Mouse (Mus musculus) liver, adult (tissue): ENCODE data around the gene Uqcc1.
A peak's percentile ranks its signal among the peaks of the same experiment; 100 is the strongest.

Source experiments
- GATA4 ChIP-seq: IDR thresholded peaks from 2 replicates; pipeline ENCODE4 v1.6.1; 2014; ENCODE audit warnings: mild to moderate bottlenecking, low read length; ENCODE audit not compliant: insufficient replicate concordance

Uqcc1 gene

GRCm38 (mm10) chr2:155885271-155885697 lies 44.8 kb downstream of the Uqcc1 start:
- TF ChIP-seq GATA4 = no peak

- TF ChIP-seq GATA4 = no peak
Observed at GRCm38 (mm10) chr2:155882087-155882486, 48.0 kb downstream of the Uqcc1 start.

GRCm38 (mm10) chr2:155878964-155879876 lies 50.9 kb downstream of the Uqcc1 start:
- no peak for TF ChIP-seq GATA4

DNA sequence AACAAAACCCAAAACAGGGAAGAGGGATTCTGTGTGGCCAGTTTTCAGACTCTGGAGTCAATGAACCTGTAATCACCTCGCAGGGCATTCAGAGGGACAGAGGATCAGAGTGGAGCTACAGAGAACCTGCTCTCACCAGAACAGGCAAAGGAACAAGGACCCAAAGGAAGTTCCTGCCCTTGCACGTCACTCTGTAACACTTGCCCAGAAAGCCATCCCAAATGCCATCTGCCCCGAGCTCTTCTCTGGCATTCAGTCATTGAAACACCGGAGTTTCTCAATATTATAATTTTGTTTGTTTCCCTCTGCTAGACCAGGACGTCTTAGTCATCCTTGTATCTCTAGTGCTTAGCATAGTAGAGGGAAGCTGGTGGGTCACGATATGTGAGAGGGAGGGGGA lies 56.5 kb downstream of the Uqcc1 start:
- no peak for TF ChIP-seq GATA4

- no peak for TF ChIP-seq GATA4
Observed at GRCm38 (mm10) chr2:155872930-155873507, 57.1 kb downstream of the Uqcc1 start.

DNA sequence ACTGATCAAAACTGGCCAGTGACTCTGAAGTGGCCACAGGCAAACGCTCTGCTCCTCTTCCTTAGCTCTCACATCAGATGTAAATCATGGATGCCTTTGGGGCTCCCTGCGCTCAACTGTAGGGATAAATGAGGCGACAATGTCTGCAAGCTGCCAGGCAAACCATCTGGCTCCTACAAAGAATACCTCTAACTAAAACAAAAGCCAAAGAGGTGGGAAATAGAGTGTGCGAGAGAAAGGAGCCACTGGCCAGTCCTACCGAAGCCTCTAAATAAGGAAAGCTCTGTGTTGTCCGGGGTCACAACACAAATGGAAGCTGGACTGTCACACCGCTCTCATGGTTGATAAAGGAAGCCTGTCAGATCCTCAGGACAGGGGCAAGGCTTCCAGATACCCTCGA lies 57.6 kb downstream of the Uqcc1 start:
- TF ChIP-seq GATA4 = no peak

GRCm38 (mm10) chr2:155869772-155870171 lies 60.3 kb downstream of the Uqcc1 start:
- TF ChIP-seq GATA4 = peak; percentile 48; the same call in 1 of the 2 replicates

GRCm38 (mm10) chr2:155868320-155868719 lies 61.8 kb downstream of the Uqcc1 start:
- TF ChIP-seq GATA4 = no peak

GRCm38 (mm10) chr2:155863301-155863867 lies 66.7 kb downstream of the Uqcc1 start:
- TF ChIP-seq GATA4 = no peak

DNA sequence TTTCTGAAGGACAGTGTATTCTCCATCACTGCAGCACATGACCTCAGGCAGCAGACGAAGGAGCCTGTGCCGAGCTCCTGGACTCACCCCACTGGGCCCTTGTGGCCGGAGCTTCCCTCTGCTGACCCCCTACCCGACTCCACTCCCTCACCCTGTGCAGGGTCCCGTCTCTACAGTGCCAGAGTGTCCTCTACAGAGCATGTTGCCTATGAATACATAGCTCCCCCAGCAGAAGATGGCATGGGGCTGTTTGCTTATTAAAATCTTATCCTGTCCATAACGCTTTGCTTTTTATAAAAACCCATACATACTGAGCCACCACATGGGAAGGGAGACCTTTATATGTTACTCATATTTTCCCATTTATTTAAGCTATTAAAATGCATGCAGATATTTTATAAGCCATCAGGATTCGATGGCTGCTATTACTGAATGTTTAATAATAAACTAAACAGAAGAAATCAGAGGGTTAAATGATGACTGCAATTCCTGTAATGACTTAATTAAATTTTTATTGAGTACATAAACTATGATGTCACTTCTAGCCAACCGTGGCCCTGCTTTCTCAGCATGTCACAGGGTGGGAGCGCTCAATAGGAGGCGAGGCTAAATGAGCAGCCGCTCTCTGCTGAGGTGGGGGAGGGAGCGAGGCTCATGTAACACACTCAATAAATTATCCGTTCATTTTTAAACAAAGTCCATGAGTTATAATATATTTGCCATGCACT lies 67.4 kb downstream of the Uqcc1 start:
- no peak for TF ChIP-seq GATA4

DNA sequence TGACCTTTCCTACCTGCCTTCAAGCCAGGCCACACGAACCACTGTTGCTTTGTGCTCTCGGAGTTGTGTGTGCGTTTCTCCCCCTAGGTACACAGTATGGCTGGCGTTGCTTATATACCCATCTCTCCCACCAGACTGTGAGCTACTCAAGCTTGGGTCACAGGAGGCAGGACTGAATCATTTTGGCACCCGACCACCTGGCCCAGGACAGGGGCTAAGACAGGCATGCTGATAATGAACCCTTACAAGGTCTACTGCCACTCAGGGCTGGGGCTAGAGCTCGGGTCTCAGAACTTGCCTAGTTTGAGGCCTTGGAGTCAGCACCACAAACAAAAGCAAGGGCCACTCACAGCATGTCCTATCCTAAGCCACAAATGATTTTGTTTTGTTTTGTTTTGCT lies 68.5 kb downstream of the Uqcc1 start:
- TF ChIP-seq GATA4 = no peak

DNA sequence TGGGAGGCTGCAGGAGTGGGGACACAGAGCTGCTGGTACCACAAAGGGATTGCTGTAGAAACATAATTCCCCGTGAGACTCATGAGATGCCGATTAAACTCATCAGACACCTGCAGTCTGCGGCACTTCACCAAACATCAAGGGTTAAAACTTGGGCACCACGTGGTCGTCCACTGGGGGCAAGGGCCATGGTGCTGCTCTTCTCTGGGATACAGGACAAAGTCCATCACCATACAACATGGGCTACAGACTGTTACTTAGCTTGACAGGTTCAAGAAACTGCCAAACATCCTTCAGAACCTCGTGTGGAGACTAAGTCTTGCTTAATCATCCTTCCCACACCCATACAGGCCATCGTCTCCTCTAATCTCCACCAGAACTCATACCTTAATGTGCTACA lies 70.0 kb downstream of the Uqcc1 start:
- TF ChIP-seq GATA4 = no peak

DNA sequence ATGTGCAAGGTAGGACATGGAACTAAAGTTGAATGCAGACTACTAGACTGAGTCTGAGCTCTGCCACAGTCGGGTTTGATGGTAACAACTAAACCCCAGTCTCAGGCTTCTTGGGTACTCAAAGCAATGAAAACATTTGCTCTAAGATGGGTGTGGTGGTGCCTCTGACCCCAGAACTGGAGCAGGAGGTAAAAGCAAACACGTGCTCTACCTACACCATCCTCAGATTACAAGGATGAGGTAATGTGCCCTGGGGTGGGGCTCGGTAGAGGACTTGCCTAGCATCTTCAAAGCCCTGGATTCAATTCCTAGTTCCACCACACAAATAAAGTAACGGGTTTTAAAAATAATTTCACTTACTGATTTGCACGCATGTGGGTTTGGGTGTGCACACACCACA lies 77.6 kb downstream of the Uqcc1 start:
- TF ChIP-seq GATA4 = no peak

DNA sequence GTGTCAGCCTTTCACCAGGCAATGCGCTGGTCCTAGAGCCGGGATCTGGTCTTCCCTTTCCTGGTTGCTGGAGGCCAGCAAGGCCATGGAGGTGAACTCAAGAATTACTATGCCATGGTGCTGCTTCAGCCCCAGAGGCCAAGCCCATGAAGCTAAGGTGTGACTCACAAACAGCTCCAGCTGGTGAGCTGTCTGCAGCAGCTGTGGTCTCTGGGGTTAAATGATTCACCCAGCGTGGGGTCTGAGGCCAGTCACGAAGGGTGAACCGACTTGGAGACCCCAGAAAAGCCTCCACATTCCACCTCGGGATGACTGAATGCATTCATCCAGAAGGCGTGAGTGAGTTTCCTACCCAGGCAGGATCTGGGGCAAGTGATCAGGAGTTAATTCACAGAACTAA lies 80.0 kb downstream of the Uqcc1 start:
- TF ChIP-seq GATA4 = no peak

DNA sequence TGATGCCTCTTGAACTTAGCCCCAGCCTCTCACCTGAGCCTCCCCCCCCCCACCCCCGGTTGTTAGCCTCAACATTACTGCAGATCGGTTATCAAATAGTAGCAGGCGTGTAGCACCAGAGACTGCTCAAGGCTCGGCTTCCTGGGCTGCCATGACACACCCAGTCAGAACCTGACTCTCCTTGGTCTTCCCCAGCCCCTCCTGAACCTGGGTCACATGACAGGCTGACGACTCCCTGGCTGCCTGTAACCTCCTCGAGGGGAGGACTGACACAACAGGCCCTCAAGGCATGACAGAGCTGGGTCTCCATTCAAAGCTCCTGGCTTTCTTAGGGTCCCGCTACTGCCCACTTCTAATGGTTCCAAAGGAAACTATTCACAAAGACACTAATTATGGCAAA lies 80.6 kb downstream of the Uqcc1 start:
- TF ChIP-seq GATA4 = no peak

GRCm38 (mm10) chr2:155848291-155848690 lies 81.8 kb downstream of the Uqcc1 start:
- no peak for TF ChIP-seq GATA4

- no peak for TF ChIP-seq GATA4
Observed at GRCm38 (mm10) chr2:155846930-155847329, 83.2 kb downstream of the Uqcc1 start.
